Mouse (Mus musculus): Measurements from ENCODE around the gene Taf6. TPM values are rescaled to one million over a fixed set of nuclear protein-coding genes. Genes with fewer than 3 reads are reported as not detected.

Taf6 gene
- polyA plus RNA-seq (2012; ENCODE audit: insufficient read depth, insufficient read length, missing spikeins): 26.5 and 33.3 TPM in 2 replicates

GRCm38 (mm10) chr5:138186950-138187638 is at the start of gene Taf6, which contains the start of gene Cnpy4:
Taf6 (minus strand) TSS chr5:138187451.
Cnpy4 (plus strand) TSS chr5:138187485.
- Histone ChIP-seq H3K4me3 (ENCODE audit: insufficient read depth, low read length) (peak within 1 kb of the TSS; percentile 78), H3K4me1 (ENCODE audit: control insufficient read depth, insufficient read depth, low read length) (peaks cover 6% of the 10 kb centered on the region; the same call in 1 of the 2 replicates), H3K27ac (ENCODE audit: insufficient read depth, low read depth, low read length) (peak within 1 kb of the TSS; percentile 50)
- TF ChIP-seq POLR2A (IDR thresholded peaks at IDR 0.05; ENCODE audit: borderline replicate concordance, low read depth, low read length) (peak; percentile 99), CTCF (IDR thresholded peaks at IDR 0.05; ENCODE audit: low read depth, low read length) (no peak)

DNA sequence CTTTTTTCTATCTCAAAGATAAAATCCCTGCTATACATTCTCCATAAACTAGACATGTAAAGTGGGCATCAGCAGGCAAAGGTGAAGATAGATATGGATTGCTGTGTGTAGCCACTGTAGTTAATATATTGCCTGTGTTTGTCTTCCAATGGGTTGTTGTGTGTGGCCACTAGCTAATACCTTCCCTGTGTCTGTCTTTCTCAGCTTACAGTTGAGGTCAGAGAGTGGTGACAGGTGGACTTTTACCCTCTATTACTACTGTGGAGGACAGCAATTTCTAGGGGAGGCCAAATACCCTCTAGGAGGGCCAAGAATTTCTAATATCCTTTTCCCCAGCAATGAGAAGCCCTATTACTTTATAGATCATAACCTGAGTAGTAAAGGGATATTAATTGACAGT is 47.0 kb upstream of the Taf6 start:
- no peak overlapping the region for H3K27ac ChIP-seq (ENCODE audit: insufficient read depth, low read depth, low read length)
- peaks cover 20% of the 10 kb centered on the region for H3K4me1 ChIP-seq (ENCODE audit: control insufficient read depth, insufficient read depth, low read length)
- TF ChIP-seq CTCF (IDR thresholded peaks at IDR 0.05; ENCODE audit: low read depth, low read length) (no peak), POLR2A (IDR thresholded peaks at IDR 0.05; ENCODE audit: borderline replicate concordance, low read depth, low read length) (no peak)
- H3K4me3 ChIP-seq (ENCODE audit: insufficient read depth, low read length): no peak overlapping the region

DNA sequence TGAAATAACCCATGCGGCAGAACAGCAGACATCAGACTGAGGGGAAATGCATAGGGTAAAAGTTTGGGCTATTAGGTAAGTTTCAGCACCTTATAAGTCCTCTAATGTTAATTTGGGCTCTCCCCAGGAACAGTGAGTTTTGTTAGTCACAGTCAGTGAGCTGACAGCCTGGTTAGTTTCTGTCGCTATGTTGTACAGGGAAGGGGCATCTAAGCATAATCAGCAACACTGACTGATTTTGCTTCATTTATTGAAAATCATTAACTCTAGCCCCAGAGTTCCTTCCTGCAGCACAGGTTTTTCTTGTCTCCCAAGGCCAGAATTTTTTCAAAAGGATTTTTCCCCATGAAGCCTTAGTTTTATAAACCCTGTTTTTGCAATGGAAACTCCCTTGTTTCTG is 46.5 kb upstream of the Taf6 start:
- TF ChIP-seq POLR2A (IDR thresholded peaks at IDR 0.05; ENCODE audit: borderline replicate concordance, low read depth, low read length): no peak
- TF ChIP-seq CTCF (IDR thresholded peaks at IDR 0.05; ENCODE audit: low read depth, low read length): no peak

GRCm38 (mm10) chr5:138229511-138229910 is 42.3 kb upstream of the Taf6 start:
- peak overlapping the region; percentile 74 for H3K27ac ChIP-seq (ENCODE audit: insufficient read depth, low read depth, low read length)
- TF ChIP-seq POLR2A (IDR thresholded peaks at IDR 0.05; ENCODE audit: borderline replicate concordance, low read depth, low read length) (no peak), CTCF (IDR thresholded peaks at IDR 0.05; ENCODE audit: low read depth, low read length) (no peak)
- no peak overlapping the region for H3K4me3 ChIP-seq (ENCODE audit: insufficient read depth, low read length)
- H3K4me1 ChIP-seq (ENCODE audit: control insufficient read depth, insufficient read depth, low read length): peaks cover 39% of the 10 kb centered on the region

More for the DNA sequence above, 46.5 kb upstream of the Taf6 start:
- Histone ChIP-seq H3K4me1 (ENCODE audit: control insufficient read depth, insufficient read depth, low read length) (peaks cover 23% of the 10 kb centered on the region), H3K27ac (ENCODE audit: insufficient read depth, low read depth, low read length) (no peak overlapping the region), H3K4me3 (ENCODE audit: insufficient read depth, low read length) (no peak overlapping the region)

DNA sequence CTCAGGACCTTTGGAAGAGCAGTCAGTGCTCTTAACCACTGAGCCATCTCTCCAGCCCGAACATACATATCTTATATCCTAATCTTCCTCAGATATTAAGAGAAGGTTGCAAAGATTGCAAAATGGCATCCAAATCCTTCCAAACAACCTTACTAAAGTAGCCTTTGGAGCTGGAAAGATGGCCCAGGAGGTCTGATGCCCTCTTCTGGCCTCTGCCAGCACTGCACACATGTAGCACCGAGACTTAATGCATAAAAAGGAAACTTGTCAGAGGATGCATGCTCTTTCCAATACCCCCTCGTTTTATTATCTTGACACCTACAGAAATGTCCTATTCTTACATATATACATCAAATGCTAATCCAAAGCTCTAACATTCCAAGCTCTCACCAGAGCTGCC is 40.8 kb upstream of the Taf6 start:
- no peak for TF ChIP-seq CTCF (IDR thresholded peaks at IDR 0.05; ENCODE audit: low read depth, low read length)
- Histone ChIP-seq H3K27ac (ENCODE audit: insufficient read depth, low read depth, low read length) (no peak overlapping the region), H3K4me1 (ENCODE audit: control insufficient read depth, insufficient read depth, low read length) (peaks cover 39% of the 10 kb centered on the region), H3K4me3 (ENCODE audit: insufficient read depth, low read length) (no peak overlapping the region)

DNA sequence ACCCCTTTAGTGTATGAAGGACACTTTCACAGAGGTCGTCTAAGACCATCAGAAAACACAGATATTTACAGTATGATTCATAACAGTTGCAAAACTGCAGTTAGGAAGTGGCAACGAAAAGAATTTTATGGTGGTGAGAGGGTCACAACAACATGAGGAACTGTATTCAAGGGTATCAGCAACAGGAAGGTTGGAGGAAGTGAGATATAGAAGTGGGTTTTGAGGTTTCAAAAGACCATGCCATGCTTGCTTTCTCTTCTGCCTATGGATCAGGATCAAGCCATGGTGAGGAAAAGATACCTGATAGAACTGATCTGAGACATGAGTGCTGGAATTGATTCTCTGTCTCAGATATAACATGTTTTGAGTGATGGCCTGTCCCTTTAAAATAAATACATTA is 40.1 kb upstream of the Taf6 start:
- TF ChIP-seq POLR2A (IDR thresholded peaks at IDR 0.05; ENCODE audit: borderline replicate concordance, low read depth, low read length) (no peak), CTCF (IDR thresholded peaks at IDR 0.05; ENCODE audit: low read depth, low read length) (no peak)
- Histone ChIP-seq H3K4me3 (ENCODE audit: insufficient read depth, low read length) (no peak overlapping the region), H3K4me1 (ENCODE audit: control insufficient read depth, insufficient read depth, low read length) (peaks cover 39% of the 10 kb centered on the region), H3K27ac (ENCODE audit: insufficient read depth, low read depth, low read length) (peak overlapping the region; percentile 47)

DNA sequence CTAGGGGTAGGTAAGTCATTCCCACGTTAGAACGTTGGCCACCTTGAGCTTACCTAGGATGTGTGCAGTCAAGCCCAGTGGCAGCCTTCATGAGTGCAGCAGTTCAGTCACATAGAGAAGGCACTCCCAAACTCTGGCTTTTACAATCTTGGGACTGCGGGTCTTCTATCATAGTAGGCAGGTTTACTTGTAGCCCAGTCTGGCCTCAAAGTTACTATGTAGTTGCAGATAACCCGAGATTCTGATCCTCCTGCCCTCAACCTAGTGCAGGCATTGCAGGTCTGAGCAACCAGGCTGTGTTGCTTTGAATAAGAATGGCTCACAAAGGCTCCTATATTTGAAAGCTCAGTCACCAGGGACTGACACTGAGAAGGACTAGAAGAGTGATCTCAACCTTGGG is 39.2 kb upstream of the Taf6 start:
- Histone ChIP-seq H3K27ac (ENCODE audit: insufficient read depth, low read depth, low read length) (peak overlapping the region; percentile 47; the same call in 1 of the 2 replicates), H3K4me1 (ENCODE audit: control insufficient read depth, insufficient read depth, low read length) (peaks cover 35% of the 10 kb centered on the region), H3K4me3 (ENCODE audit: insufficient read depth, low read length) (no peak overlapping the region)
- TF ChIP-seq POLR2A (IDR thresholded peaks at IDR 0.05; ENCODE audit: borderline replicate concordance, low read depth, low read length) (no peak), CTCF (IDR thresholded peaks at IDR 0.05; ENCODE audit: low read depth, low read length) (no peak)

DNA sequence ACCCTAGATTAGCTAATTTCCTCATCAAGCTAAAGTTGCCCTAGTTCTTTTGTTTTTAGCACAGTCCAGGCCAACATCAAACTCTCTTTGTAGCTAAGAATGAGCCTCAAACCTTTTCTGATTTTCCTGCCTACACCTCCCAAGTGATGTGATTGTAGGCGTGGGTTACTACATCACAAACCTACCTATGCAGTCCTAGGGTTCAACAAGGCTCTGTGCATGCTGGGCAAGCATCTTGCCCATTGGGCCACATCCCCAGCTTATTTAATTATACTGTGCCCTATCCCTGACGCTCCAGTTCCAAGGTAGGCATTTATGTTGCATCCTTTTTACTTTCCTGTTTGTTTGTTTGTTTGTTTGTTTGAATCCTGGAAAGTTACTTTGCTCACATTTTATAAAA is 38.4 kb upstream of the Taf6 start, which contains the start of gene Nxpe5:
TSS of gene Nxpe5 (plus strand) at position 199 of the 400 bp plus-strand sequence.
- Histone ChIP-seq H3K27ac (ENCODE audit: insufficient read depth, low read depth, low read length) (peak within 1 kb of the TSS; percentile 47; the same call in 1 of the 2 replicates), H3K4me3 (ENCODE audit: insufficient read depth, low read length) (no peak within 1 kb of the TSS), H3K4me1 (ENCODE audit: control insufficient read depth, insufficient read depth, low read length) (peaks cover 33% of the 10 kb centered on the region)
- TF ChIP-seq CTCF (IDR thresholded peaks at IDR 0.05; ENCODE audit: low read depth, low read length): no peak

DNA sequence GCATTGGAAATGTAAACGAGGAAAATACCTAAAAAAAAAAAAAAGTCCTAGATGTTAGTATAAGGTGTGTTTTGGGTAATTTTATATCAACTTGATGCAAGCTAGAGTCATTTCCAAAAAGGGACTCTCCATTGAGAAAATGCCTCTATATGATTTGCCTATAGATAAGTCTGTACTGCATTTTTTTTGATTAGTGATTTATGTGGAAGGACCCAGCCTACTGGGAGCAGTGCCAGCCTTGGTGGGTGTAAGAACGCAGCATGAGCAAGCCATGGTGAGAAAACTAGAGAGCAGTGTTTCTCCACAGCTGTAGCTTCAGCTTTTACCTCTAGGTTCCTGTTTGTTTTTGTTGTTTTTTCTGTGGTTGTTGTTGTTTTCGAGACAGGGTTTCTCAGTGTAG is 36.0 kb upstream of the Taf6 start:
- TF ChIP-seq CTCF (IDR thresholded peaks at IDR 0.05; ENCODE audit: low read depth, low read length): no peak
- no peak for TF ChIP-seq POLR2A (IDR thresholded peaks at IDR 0.05; ENCODE audit: borderline replicate concordance, low read depth, low read length)
- no peak overlapping the region for H3K4me3 ChIP-seq (ENCODE audit: insufficient read depth, low read length)
- peaks cover 13% of the 10 kb centered on the region for H3K4me1 ChIP-seq (ENCODE audit: control insufficient read depth, insufficient read depth, low read length)
- no peak overlapping the region for H3K27ac ChIP-seq (ENCODE audit: insufficient read depth, low read depth, low read length)

GRCm38 (mm10) chr5:138222111-138222510 is 34.9 kb upstream of the Taf6 start:
- H3K27ac ChIP-seq (ENCODE audit: insufficient read depth, low read depth, low read length): no peak overlapping the region
- no peak overlapping the region for H3K4me3 ChIP-seq (ENCODE audit: insufficient read depth, low read length)
- peaks cover 8% of the 10 kb centered on the region for H3K4me1 ChIP-seq (ENCODE audit: control insufficient read depth, insufficient read depth, low read length)
- TF ChIP-seq CTCF (IDR thresholded peaks at IDR 0.05; ENCODE audit: low read depth, low read length): peak; percentile 86
- no peak for TF ChIP-seq POLR2A (IDR thresholded peaks at IDR 0.05; ENCODE audit: borderline replicate concordance, low read depth, low read length)
